Mouse (Mus musculus) spleen, adult 2 months (tissue): ENCODE measurements around the gene Tle4.

Experiments
- CTCF ChIP-seq: fragments of 200-500 bp; IDR thresholded peaks from 2 replicates; pipeline ENCODE4 v1.5.1; 2011; ENCODE audit warnings: mild to moderate bottlenecking, inconsistent platforms; ENCODE audit not compliant: insufficient read depth, insufficient read length, insufficient replicate concordance; ENCODE audit errors: extremely low read depth
- POLR2A ChIP-seq: fragments of 200-500 bp; IDR thresholded peaks from 2 replicates; pipeline ENCODE4 v1.6.1; 2011; ENCODE audit warnings: low read depth, low read length, inconsistent platforms

DNA sequence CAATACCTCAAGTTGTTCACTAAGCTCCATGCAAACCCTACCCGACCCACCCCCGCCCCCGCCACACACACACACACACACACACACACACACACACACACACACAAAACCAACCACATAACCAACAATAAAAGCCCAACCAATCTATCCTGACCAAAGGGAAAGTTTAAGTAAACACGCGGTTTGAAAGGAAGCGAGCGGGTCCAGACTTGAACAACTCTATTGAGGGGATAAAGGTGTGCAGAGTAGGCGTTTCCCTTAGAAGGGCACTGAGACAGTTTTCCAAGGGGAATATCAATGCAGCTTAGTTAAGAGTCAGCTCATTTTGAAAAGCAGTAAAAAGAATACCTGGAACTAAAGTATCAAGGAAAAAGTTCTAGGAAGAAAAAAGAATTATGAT lies 128.5 kb downstream of the Tle4 start:
- TF ChIP-seq CTCF: no peak
- no peak for TF ChIP-seq POLR2A
